Mouse (Mus musculus) mouse trophoblast stem cell (cell line): ENCODE measurements around the gene Gm47985.
"Not testable (repeated sequence)": the region's sequence is repeated elsewhere in the genome, so short reads cannot be mapped to it uniquely, and the experiment has no call there.

Source experiments
- in situ Hi-C, 2 experiments: fragments of 300-500 bp; cut with MseI, MboI; formaldehyde crosslinking; loops; 2 replicates in 1 of 2; 3 replicates in 1 of 2; pipeline ENCODE4 v1.15.1; 2025

The Gm47985 gene

DNA sequence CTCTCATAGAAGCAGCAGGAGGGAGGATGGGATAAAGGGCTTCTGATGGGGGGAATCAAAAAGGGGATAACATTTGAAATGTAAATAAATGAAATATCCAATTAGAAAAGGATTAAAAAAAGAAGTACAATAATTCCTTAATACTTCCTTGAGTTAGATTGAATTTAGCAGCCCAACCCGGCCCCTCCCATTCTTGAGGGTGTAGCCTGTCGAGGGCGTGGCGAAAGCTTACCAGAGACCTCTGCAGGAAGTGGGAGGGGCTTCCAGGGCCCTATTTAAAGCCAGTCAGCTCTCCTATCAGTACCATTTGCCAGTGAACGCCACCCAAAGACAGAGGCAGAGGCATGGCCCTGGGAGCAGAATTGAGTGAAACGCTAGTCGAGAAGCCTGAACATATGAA lies at the start of gene Gm47985:
Gene Gm47985, plus strand, starts transcription at position 272 of the 400 bp plus-strand sequence.
- in situ Hi-C loops, result not testable (repeated sequence)

DNA sequence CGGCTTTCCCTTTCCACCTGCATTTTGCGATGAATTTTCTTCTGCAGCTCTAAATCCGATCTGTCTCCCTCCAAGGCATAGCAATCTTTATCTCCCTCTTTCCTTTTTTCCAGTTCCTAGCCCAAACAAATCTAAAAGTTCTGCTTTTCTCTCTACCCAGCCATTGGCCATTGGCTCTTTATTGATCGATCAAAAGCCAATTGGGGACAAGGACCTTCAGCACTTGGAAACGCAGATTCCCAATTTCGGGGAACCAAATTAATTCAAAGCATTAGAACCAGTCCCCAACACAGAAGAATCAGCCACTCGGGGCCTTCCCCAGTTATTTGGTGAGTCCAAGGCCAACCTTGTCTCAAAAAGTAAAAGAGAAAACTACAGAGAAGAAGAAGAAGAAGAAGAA lies 49.7 kb upstream of the Gm47985 start:
- in situ Hi-C loops, result no loop called here

DNA sequence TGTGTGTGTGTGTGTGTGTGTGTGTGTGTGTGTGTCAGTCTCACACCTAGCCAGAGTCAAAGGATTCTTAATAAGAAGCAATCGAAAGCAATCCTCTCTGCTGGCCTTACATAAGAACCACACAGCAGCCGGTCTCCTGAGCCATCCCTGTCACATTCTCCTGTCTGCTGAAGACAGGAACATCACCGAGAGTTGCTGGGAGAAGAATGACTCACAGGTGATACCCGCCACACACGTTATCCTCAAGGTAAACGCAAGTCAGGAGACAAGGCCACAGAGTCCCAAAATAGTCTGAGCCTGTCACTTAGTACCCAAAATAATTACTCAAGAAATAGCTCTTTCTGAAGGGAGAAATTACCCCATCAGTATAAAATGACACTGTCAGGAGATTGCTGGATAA lies 43.9 kb upstream of the Gm47985 start:
- in situ Hi-C loops, result no loop called here

DNA sequence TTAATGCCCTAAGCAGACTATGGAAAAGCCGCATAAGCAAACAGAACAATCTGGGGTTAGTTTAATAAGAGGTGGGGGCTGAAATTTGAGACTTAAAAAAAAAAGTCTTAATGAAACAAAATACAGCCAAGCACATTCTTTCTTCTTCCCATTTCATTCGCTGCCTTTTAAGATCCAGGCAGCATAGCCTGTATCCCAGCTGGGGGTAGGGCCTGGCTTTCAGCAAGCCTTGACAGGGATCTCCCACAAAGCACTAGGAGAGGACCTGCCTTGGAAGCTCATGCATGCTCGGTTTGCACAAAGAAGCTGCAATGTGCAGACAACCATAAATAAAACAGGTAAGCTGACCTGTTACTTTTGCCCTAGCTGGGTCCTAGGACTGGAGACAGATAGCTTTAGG lies 41.4 kb upstream of the Gm47985 start:
- in situ Hi-C loops, result no loop called here

DNA sequence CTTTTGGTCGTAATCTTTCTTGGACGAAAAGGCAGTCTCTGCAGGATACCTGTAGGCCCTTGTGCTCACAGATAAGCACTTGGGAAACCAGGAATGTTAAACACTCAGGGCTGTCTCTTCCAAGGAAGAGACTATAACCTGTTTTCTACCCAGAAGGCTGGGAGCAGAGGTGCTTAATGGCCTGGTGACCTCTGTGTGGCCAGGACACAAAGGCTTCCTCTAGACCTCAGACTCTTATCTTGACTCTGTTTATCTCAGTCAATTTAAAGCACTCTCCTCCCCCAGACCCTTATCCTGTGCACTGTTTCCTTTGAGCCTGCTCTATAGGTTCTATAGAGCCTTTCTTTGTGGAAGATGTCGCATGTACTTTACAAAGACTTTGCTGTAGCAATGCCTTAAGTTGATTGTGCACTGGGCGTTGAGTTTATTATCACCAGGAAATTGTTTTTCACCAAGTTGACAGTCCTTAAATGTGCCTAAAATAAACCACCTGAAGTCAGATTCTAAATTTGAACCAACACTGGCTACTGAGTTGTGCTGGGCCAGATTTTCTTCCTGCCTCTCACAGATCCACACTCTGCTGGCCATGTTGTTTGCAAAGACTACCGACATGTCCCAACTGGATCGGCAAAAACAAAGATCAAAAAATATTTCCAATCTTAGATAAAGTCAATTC lies 37.7 kb upstream of the Gm47985 start:
- in situ Hi-C loops, result no loop called here

DNA sequence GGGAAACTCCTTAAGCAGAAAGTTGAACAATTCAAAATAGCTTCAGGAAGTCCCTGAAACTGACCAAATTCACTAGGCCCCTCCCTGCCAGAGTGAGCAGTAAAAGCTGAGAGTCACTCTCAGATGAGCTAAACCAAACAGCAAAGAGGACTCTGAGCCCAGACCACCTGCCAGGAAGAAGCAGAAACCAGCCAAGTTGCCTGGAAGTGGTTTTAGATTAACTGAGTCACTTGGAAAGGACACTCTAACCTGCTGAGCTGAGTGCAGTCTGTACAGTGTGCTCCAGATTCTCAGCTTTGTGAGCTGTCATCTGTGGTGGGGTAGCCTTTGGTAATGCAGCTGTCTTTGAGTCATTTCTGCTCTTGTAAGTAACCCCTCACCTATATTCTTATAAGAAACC lies 34.5 kb upstream of the Gm47985 start:
- in situ Hi-C loops, result no loop called here

DNA sequence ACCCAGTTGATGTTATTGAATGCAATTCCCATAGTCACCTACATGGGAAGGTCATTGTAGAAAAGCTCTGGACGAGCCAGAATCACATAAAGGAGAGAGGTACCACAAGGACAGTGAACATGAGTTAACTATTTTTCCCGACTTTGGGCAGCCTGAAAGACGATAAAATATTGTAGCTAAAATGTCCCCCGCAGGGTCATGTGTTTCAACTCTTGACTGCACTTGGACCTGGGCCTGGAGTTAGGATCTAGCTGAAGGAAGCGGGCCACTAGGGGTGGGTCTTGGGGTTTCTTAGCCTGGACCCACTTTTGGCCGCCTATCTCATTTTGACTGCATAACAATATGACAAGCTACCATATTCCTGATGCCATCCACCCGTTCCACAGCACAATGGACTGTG lies 32.1 kb upstream of the Gm47985 start:
- in situ Hi-C loops, result no loop called here

DNA sequence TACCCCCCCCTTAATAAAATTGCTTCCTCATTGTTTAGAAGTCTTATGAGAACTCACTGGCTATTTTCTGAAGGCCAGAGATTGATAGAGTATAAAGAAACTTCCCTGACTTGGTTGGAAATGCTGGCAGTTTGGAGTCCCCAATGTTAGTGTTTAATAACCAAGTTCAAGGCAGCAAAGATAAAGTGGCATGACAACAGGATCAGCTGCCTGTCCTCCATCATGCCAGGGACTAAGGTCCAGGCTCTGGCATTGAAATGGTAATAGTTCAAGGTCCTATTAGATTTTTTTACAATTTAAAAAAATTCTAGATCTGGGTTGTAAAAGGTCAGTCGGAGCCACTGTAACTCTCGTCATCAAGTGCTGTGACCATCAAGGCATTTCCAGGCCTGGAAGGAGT lies 31.2 kb upstream of the Gm47985 start:
- in situ Hi-C loops, result no loop called here

DNA sequence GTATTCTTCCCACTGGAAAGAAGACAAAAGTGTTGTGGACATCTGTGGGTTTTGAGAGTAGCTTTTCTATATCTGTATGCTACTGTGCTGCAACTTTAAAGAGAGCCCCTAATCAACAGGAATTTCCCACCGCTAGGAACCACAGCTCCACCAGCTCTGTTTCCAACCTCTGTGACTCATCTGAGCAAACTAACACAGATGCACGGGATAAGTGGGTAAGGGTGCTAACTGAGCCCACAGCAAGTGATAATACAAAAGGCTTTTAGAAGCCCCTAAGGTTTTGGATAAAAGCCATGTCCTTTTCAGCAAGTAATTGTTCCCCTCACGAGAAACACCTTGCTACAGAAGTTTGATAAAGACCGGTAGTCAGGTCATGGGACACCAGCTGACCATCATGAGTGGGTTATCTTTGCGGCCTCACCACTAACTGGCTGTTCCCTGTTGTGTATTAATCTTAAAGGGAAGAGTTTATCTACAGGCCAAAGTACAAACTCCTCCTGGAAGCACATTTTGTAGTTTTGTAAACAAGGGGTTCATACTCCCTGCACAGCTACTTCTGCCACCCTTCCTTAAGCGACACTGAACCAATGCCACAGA lies 29.2 kb upstream of the Gm47985 start:
- in situ Hi-C loops, result no loop called here

DNA sequence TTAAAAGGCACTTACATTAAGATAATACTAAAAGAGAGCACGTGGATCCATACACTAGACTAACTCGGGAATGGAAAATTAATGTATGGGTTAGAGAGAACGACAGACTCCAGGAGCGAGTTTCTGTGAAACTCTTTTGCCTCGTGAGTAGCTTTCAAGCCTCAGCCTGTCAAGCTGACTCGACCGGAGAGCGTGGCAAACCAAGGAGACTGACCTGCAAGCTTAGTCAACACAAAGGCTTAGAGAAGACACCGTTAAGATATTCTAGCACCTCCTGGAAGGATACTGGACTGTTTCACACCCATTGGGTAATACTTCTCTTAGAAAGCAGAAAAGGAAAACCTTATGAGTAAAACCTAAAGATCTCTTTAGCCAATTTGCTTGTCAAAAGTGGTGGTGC lies 28.2 kb upstream of the Gm47985 start:
- in situ Hi-C loops, result not testable (repeated sequence)

DNA sequence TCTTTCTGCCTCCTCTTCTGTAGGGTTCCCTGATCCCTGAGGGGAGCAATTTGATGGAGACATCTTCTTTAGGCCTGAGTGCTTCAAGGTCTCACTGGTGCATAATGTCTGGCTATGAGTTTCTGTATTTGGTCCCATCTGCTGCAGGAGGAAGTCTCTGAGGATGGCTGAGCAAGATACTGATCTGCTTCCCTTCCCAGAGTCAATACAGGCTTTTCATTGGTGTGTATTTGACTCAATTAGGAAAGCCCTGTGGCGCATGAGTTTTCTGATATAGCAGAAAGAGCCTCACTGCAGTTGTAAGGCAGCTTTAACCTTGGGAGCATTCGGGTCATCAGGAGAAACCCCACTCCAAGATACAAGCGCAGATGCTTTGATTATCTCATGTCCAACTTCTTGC lies 26.2 kb upstream of the Gm47985 start:
- in situ Hi-C loops, result no loop called here

DNA sequence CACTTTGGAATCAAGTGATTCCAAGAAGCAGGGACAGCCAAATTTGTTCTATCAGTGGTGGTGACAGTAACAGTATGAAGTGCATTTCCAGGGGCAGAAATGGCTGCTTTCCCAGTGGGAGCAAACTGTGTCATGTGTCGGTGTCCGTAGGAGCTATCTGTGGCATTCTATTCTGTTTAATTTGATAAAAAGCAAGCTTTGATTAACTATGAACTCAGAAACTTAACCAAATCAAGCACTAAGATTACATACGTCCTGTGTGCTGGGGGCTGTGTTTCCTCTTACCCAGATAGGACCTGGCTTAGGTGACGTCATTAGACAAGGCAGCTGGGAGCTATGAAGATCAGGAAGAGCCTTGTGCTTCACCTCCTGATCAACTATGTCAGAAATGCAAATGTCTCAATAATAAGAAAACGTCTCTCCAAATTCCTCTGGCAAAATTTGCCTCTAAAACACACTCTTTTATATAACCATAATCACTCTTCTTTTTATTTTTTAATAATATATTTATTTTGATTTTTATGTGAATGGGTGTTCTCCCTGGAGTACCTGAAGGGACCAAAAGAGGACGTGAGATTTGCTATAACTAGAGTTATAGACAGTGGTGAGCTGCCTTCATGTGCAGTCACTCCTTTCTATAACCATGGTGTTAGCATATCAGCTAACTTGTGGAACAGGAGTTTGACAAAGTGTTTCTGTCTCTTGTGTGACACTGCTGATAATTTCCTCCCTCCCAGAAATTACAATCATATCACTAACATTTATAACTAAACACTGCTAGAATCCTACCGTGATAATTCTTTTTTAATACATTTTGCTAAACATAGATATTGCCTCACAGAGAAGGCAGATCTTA lies 25.3 kb upstream of the Gm47985 start:
- in situ Hi-C loops, result no loop called here

DNA sequence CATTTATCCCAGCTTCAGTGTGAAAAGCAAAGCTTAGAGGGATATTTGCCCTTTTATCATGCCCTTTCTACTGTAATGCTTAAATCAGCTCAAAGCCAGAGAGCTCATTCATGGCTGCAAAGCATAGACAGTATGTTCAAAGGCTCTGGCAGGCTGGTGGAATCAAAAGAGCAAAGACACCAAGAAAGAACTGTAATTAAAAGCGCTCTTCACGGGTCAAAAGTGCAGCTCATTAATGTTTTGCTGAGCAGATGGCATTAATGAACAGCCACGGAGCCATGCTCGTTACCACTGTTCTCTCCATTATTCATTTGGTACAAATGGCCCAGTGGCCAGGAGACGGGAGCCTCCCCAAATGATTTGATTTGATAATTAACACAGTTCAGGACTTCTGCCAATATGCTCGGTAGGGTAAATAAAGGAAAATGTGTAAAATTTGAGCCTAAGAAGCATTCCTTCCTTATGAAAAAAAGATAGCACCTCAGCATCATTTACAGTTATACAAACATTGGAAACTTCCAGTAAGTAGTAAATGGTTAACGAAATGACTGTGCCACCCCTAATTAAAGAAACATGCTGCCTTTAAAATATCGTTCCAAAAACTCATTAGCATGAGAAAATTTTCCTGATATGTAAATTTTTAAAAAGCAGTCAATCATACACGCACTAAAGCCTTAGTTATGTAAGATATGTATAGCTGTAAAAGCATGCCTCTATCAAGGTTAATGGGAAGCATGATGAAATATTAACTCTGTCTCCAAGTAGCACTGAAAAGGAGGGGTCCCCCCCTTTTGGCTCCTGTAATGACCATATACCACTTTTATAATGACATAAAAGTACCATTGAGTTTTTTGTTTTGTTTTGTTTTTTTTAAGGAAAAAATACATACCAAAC lies 24.1 kb upstream of the Gm47985 start:
- in situ Hi-C loops, result no loop called here

DNA sequence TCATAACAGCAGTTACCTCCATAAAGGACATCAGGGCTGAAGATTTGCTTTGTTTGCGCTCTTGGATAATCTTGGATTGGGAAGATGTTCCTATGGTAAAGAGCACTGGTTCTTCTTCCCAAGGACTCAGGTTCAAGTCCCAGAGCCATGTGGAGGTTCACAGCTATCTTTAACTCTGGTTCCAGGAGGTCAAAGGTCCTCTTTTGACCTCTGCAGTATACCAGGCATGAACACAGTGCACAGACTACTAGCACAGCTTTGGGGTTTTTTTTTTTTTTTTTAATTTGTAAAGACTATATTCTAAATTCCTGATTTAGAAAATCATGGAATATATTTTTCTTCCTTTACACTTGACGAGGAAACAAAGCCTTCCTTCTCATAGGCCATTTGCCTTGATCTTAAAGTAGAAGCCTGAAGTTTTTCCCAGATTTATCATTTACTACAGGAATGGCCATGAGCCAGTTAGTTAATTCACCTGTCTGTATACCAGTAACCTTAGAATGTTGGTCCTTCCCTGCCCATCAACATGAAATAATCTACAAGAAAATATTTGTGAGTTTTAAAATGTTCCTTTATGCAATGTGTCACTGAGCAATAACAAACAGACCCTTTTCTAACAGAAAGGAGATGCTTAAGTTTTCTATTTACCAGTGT lies 23.4 kb upstream of the Gm47985 start:
- in situ Hi-C loops, result no loop called here

DNA sequence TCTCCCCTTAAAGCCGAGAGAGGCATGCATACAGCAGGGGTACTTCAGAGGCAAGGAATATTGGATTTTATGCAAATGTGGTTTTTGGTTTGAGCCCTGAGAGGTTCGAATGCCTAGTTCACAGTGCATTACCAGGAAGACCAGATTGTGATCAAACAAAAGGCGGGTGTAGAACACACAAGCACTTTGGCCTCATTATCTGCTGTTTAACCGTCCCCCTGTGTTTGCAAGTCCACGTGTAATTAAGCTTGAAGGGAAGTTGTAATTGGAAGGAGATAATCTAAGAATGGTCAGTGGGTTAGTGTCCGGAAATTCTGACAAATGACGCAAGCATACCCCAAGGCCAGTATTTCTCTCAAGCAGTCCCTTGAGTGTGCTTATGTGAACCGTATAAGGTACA lies 16.3 kb upstream of the Gm47985 start:
- in situ Hi-C loops, result no loop called here

DNA sequence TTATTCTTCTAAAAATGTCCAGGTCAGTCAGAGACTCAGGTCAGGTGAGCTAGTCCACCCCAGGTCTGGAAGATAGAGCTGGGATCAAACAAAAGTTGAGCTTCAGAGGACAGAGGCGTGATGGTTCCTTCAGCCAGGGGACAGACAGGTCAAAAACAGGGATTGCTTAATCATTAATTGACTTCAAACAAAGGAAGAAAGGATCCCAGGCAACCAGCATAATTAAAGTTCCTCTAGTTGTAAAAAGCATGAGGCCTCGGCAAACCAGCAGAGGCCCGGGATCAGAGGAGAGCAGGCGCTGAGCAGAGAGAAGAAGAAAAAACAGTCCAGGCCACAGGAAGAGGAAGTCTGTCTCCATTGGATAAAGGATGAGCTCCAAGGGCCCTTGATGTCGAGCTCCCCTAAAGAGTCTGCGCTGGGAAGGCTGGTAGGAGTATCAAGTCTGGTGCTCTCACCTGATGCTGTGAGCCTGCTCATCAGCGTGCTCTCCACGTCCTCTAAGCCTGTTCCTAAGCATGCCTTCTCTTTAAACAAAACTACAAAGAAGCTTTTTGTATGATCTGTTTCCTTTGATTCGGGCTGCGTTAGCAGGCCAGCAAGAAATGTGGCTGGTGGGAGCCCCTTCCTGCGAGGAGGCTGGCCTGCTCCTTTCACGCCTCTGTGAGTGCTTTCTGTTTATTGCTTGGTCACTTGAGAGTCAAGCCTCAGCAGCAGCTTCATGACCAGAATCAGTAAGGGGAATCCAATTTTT lies 14.9 kb upstream of the Gm47985 start:
- in situ Hi-C loops, result no loop called here

DNA sequence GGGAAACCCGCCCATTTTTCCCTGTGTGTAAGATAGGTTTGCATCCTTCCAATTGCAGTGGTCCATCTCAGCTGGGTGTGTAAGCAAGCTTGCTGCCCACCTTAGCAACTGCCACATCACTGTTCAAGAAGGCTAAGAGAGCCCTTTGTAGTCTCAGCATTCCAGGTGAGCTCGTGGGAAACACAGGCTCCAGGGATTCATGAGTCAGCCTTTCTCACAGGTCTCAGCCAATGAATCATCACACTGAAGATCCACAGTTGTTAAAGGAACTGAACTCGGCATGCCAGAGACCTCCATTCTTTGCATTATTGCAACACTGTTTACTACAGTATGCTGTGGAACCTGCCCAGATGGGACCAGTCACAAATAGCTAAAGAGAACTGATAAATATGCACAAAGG lies 13.7 kb upstream of the Gm47985 start:
- in situ Hi-C loops, result no loop called here

DNA sequence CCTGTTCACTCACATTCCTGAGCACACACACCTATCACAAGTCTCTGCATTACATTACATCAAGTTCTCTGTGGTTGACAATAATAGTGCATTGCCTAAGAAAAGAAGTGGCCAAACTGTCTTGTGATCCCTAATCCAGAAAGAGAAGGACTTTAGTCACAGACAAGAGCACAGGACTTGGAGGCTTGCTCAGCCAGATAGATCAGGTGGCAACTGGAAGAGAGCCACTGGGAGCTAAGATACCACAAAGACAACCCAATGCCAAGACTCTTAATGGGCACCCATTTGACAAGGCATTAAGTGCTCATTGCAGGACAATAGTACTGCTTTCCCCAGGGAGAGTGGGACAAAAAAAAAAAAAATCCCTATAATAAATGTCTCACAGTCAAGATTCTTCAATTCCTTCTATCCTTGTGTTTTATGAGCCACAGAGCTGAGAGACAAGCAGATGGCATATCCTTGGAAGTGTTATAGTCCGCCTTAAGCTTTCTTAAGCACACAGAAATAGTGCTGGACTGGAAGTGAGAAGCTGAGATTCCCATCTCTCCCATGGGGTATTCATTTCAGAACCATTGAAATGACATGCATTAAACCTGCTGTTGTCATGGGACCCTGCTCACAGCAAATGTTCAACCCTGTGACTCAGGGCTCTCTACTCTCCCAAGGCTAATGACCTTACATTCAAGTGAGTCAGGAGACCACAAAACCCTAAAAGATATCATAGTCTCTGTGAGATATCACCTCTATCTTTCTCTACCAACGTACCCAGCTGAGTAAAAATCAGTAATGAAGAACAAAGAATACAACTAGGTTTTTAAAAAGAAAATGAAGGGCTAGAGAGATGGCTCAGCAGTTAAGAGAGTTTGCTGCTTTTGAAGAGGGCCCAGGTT lies 10.5 kb upstream of the Gm47985 start:
- in situ Hi-C loops, result no loop called here
